Mouse (Mus musculus) macrophage (primary cell): ENCODE data around the gene Shc1. TPM values are rescaled to one million over a fixed set of nuclear protein-coding genes. Genes with fewer than 3 reads are reported as not detected.

ENCODE experiments used
- H3K27ac ChIP-seq: fragments of 350-480 bp; formaldehyde crosslinking; 2 replicates; pipeline ENCODE4 v1.9.0; 2021
- H3K36me3 ChIP-seq: fragments of 350-480 bp; formaldehyde crosslinking; 2 replicates; pipeline ENCODE4 v1.9.0; 2021; ENCODE audit errors: inconsistent target
- H3K4me3 ChIP-seq: fragments of 350-480 bp; formaldehyde crosslinking; 2 replicates; pipeline ENCODE4 v1.9.0; 2021; ENCODE audit errors: inconsistent target
- H3K79me2 ChIP-seq: fragments of 350-480 bp; formaldehyde crosslinking; 2 replicates; pipeline ENCODE4 v1.9.0; 2021; ENCODE audit errors: inconsistent target
- WGBS: methylation state at CpG from one replicate; pipeline ENCODE4 v1.1.7; 2026; ENCODE audit warnings: inconsistent platforms; ENCODE audit not compliant: missing documents; 5-methylcytosine and 5-hydroxymethylcytosine counted together
- polyA plus RNA-seq: library from polyadenylated mRNA; stranded (reverse); fragments of 250-400 nt; gene quantifications from 3 replicates; pipeline ENCODE4 v1.2.4, GENCODE M21; 2018; ENCODE audit warnings: inconsistent platforms

Shc1 gene
- polyA plus RNA-seq, 1 experiment from 2014 or later, result 32.7 TPM

GRCm38 (mm10) chr3:89434532-89434931 lies 16.3 kb downstream of the Shc1 start:
- H3K4me3 ChIP-seq, result no peak overlapping the region
- H3K36me3 ChIP-seq, result peaks cover 15% of the 10 kb centered on the region; the same call in 1 of the 2 replicates
- 97% methylated on average over 11 of the region's 11 CpGs for WGBS
- peaks cover 27% of the 10 kb centered on the region for H3K79me2 ChIP-seq
- no peak overlapping the region for H3K27ac ChIP-seq

- WGBS, result 92% methylated on average over 6 of the region's 7 CpGs
- Histone ChIP-seq H3K36me3 (peaks cover 15% of the 10 kb centered on the region; the same call in 1 of the 2 replicates), H3K79me2 (peaks cover 27% of the 10 kb centered on the region), H3K4me3 (no peak overlapping the region), H3K27ac (no peak overlapping the region)
Measured at GRCm38 (mm10) chr3:89435041-89435440, 16.8 kb downstream of the Shc1 start.

GRCm38 (mm10) chr3:89436176-89437113 lies 18.2 kb downstream of the Shc1 start, which contains the start of gene Pbxip1:
TSS of gene Pbxip1 (plus strand) at chr3:89436706.
- 16% methylated on average over 15 of the region's 16 CpGs for WGBS
- peaks cover 15% of the 10 kb centered on the region; the same call in 1 of the 2 replicates for H3K36me3 ChIP-seq
- H3K4me3 ChIP-seq, result peak within 1 kb of the TSS; percentile 30
- peak within 1 kb of the TSS; percentile 25 for H3K27ac ChIP-seq
- H3K79me2 ChIP-seq, result peaks cover 18% of the 10 kb centered on the region

GRCm38 (mm10) chr3:89437269-89437668 lies 19.0 kb downstream of the Shc1 start:
- 8% methylated on average over 5 of the region's 5 CpGs for WGBS
- H3K27ac ChIP-seq, result peak overlapping the region; percentile 25; the same call in 1 of the 2 replicates
- peaks cover 14% of the 10 kb centered on the region; the same call in 1 of the 2 replicates for H3K36me3 ChIP-seq
- H3K79me2 ChIP-seq, result peaks cover 9% of the 10 kb centered on the region
- H3K4me3 ChIP-seq, result peak overlapping the region; percentile 30

- WGBS, result 93% methylated on average over 2 of the region's 2 CpGs
- Histone ChIP-seq H3K36me3 (0 out of 2 replicates have a peak, but pooled peaks cover 4% of the 10 kb centered on the region), H3K4me3 (no peak overlapping the region)
Measured at GRCm38 (mm10) chr3:89440691-89441090, 22.4 kb downstream of the Shc1 start.

GRCm38 (mm10) chr3:89448720-89449537 lies 30.7 kb downstream of the Shc1 start:
- WGBS, result 65% methylated on average over 10 of the region's 13 CpGs
- Histone ChIP-seq H3K4me3 (no peak overlapping the region), H3K79me2 (no peaks in the 10 kb centered on the region), H3K36me3 (0 out of 2 replicates have a peak, but pooled peaks cover 6% of the 10 kb centered on the region), H3K27ac (no peak overlapping the region)

More at GRCm38 (mm10) chr3:89440691-89441090, 22.4 kb downstream of the Shc1 start:
- H3K79me2 ChIP-seq, result no peaks in the 10 kb centered on the region
- no peak overlapping the region for H3K27ac ChIP-seq

- Histone ChIP-seq H3K4me3 (no peak overlapping the region), H3K79me2 (no peaks in the 10 kb centered on the region), H3K36me3 (0 out of 2 replicates have a peak, but pooled peaks cover 6% of the 10 kb centered on the region), H3K27ac (no peak overlapping the region)
- 24% methylated on average over 7 of the region's 7 CpGs for WGBS
Measured at GRCm38 (mm10) chr3:89449541-89449940, 31.3 kb downstream of the Shc1 start.

- H3K79me2 ChIP-seq, result no peaks in the 10 kb centered on the region
- no peak overlapping the region for H3K4me3 ChIP-seq
- 100% methylated on average over 1 of the region's 1 CpGs for WGBS
- H3K27ac ChIP-seq, result no peak overlapping the region
- no peaks in the 10 kb centered on the region for H3K36me3 ChIP-seq
Measured at GRCm38 (mm10) chr3:89451916-89452315, 33.7 kb downstream of the Shc1 start.

- 87% methylated on average over 9 of the region's 10 CpGs for WGBS
- H3K27ac ChIP-seq, result no peak within 1 kb of the TSS
Measured at GRCm38 (mm10) chr3:89454401-89455177, 36.3 kb downstream of the Shc1 start, which contains the start of gene Pmvk. TSS of gene Pmvk (plus strand) at chr3:89454541.

GRCm38 (mm10) chr3:89455786-89456285 lies 37.6 kb downstream of the Shc1 start:
- no CpG with 5 or more reads among the region's 1 CpGs for WGBS
- H3K36me3 ChIP-seq, result no peaks in the 10 kb centered on the region
- H3K4me3 ChIP-seq, result no peak overlapping the region
- no peaks in the 10 kb centered on the region; the same call in 1 of the 2 replicates for H3K79me2 ChIP-seq
- H3K27ac ChIP-seq, result no peak overlapping the region

More at GRCm38 (mm10) chr3:89454401-89455177, 36.3 kb downstream of the Shc1 start, which contains the start of gene Pmvk:
- no peaks in the 10 kb centered on the region for H3K36me3 ChIP-seq
- H3K79me2 ChIP-seq, result no peaks in the 10 kb centered on the region; the same call in 1 of the 2 replicates
- H3K4me3 ChIP-seq, result no peak within 1 kb of the TSS

- Histone ChIP-seq H3K36me3 (no peaks in the 10 kb centered on the region), H3K27ac (no peak overlapping the region), H3K4me3 (no peak overlapping the region), H3K79me2 (no peaks in the 10 kb centered on the region; the same call in 1 of the 2 replicates)
- WGBS, result 48% methylated on average over 9 of the region's 10 CpGs
Measured at GRCm38 (mm10) chr3:89456726-89457665, 38.8 kb downstream of the Shc1 start.

GRCm38 (mm10) chr3:89458372-89458964 lies 40.2 kb downstream of the Shc1 start:
- no peaks in the 10 kb centered on the region; the same call in 1 of the 2 replicates for H3K79me2 ChIP-seq
- H3K27ac ChIP-seq, result peak overlapping the region; percentile 66
- 45% methylated on average over 13 of the region's 13 CpGs for WGBS
- H3K4me3 ChIP-seq, result peak overlapping the region; percentile 79
- no peaks in the 10 kb centered on the region for H3K36me3 ChIP-seq
